11 mouse cellular contexts compared by ENCODE assay signal in genomic region chr4:71765071-71765470, GRCm38 (mm10). TPM values are rescaled to one million over a fixed set of nuclear protein-coding genes. Genes with fewer than 3 reads are reported as not detected.
DNase-seq lines count a peak whose midpoint lies in the region; ATAC-seq lines count a peak whose summit lies in the region.
"Had no signal": no experiment of that assay in that cellular context is flagged by ENCODE, and none has a peak within 500 bp of the region (broad histone marks: within the 10 kb centered on the region; RNA-seq: fewer than 3 reads in every experiment).

No protein-coding gene starts in this region.

- no peak for DNase-seq in frontal cortex, postnatal 36 days (ENCODE audit: low spot score in 2 of 2)
- peak; percentile 74 for DNase-seq in embryo, embryonic 11 days
- no peak for DNase-seq in T-cell, adult 2 months (ENCODE audit: low spot score)
- DNase-seq in lung, postnatal 14 days: no peak
- DNase-seq in spleen, adult 12 weeks (ENCODE audit: low spot score): no peak
- DNase-seq: kidney, adult 9 months had no signal

- peak; percentile 31 for ATAC-seq in frontal cortex, adult (ENCODE audit: low TSS enrichment)
- peak; percentile 98 for ATAC-seq in hindbrain, embryonic 12.5 days (ENCODE audit: low FRiP score)
- ATAC-seq in neural tube, embryonic 13.5 days (ENCODE audit: low read depth): peak; percentile 97
- ATAC-seq: Patski had no signal

- 21% methylated on average over 3 of the region's 3 CpGs for WGBS in hindbrain, embryonic 12.5 days
- WGBS in neural tube, embryonic 13.5 days: 10% methylated on average over 3 of the region's 3 CpGs

- H3K9me3 ChIP-seq in hindbrain, embryonic 12.5 days (replicated peaks): no peaks in the 10 kb centered on the region
- no peaks in the 10 kb centered on the region for H3K9me3 ChIP-seq in neural tube, embryonic 13.5 days
- H3K9me3 ChIP-seq: limb, embryonic 13.5 days had no signal

- H3K27me3 ChIP-seq in hindbrain, embryonic 12.5 days: no peaks in the 10 kb centered on the region
- peaks cover 6% of the 10 kb centered on the region; the same call in 1 of the 2 replicates for H3K27me3 ChIP-seq in neural tube, embryonic 13.5 days
- H3K27me3 ChIP-seq: limb, embryonic 13.5 days; Patski had no signal

- no peaks in the 10 kb centered on the region for H3K36me3 ChIP-seq in hindbrain, embryonic 12.5 days
- no peaks in the 10 kb centered on the region for H3K36me3 ChIP-seq in neural tube, embryonic 13.5 days
- H3K36me3 ChIP-seq: limb, embryonic 13.5 days had no signal

- no peak overlapping the region for H3K4me2 ChIP-seq in hindbrain, embryonic 12.5 days (replicated peaks)
- no peak overlapping the region for H3K4me2 ChIP-seq in neural tube, embryonic 13.5 days
- H3K4me2 ChIP-seq: limb, embryonic 13.5 days had no signal

- H3K4me1 ChIP-seq in hindbrain, embryonic 12.5 days: no peaks in the 10 kb centered on the region; the same call in 1 of the 2 replicates
- peaks cover 7% of the 10 kb centered on the region; the same call in 1 of the 2 replicates for H3K4me1 ChIP-seq in neural tube, embryonic 13.5 days (replicated peaks)
- H3K4me1 ChIP-seq: limb, embryonic 13.5 days had no signal

- no peak overlapping the region for H3K27ac ChIP-seq in hindbrain, embryonic 12.5 days
- H3K27ac ChIP-seq in neural tube, embryonic 13.5 days (replicated peaks): no peak overlapping the region
- H3K27ac ChIP-seq: limb, embryonic 13.5 days had no signal

- H3K9ac ChIP-seq in hindbrain, embryonic 12.5 days: no peak overlapping the region
- no peak overlapping the region for H3K9ac ChIP-seq in neural tube, embryonic 13.5 days
- H3K9ac ChIP-seq: limb, embryonic 13.5 days had no signal

- H3K4me3 ChIP-seq in hindbrain, embryonic 12.5 days: no peak overlapping the region
- no peak overlapping the region for H3K4me3 ChIP-seq in neural tube, embryonic 13.5 days
- H3K4me3 ChIP-seq: limb, embryonic 13.5 days had no signal

RNA-seq across cellular contexts. Expression of gene Gm11232, which starts 7.3 kb away (rescaled TPM):
- polyA plus RNA-seq in hindbrain, embryonic 12.5 days (2016; fragmentation: Nextera tagmentation; extraction: Ambion mirVana): not detected in 2 replicates
- 0.22 TPM in 1 of 2 replicates, not detected in the other for polyA plus RNA-seq in neural tube, embryonic 13.5 days (2015; fragmentation: Nextera tagmentation; extraction: Ambion mirVana)
- polyA plus RNA-seq: limb, embryonic 13.5 days; Patski had no signal

Comparison
In these comparisons a context has a peak if more than half of its experiments do, and no peak if none do; other contexts are left out.
1. ATAC-seq: peak in every context shown above with its lines; median percentile 98 in hindbrain, embryonic 12.5 days; 97 in neural tube, embryonic 13.5 days; 31 in frontal cortex, adult.